Mouse (Mus musculus): ENCODE results near the gene Fcmr. TPM values are rescaled to one million over a fixed set of nuclear protein-coding genes. Genes with fewer than 3 reads are reported as not detected.
A peak's percentile ranks its signal among the peaks of the same experiment; 100 is the strongest.

The Fcmr gene
- polyA plus RNA-seq, 1 experiment = not detected

DNA sequence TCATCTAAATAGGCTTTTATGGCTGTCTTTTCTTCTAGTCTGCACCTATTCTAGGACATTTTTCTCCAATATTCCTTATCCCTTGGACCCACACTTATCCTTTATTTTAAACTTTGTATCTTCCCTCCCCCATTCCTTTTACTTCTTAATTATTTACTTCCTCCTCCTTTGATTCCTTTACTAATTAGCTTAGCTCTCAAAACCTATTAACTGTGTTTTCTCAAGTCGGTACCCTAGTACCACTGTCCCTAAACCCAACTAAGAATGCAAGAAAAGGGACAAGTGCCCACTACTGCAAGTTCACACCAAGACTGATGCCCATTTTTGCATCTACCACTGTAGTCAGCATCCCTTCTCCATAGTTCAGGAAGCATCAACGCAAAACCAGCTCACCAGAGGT, 9.7 kb upstream of the Fcmr start:
- Histone ChIP-seq H3K9me3 (no peaks in the 10 kb centered on the region), H3K4me1 (peaks cover 2% of the 10 kb centered on the region), H3K27me3 (replicated peaks) (peaks cover 10% of the 10 kb centered on the region), H3K4me3 (replicated peaks) (no peak overlapping the region), H3K36me3 (replicated peaks; ENCODE audit: low read length) (no peaks in the 10 kb centered on the region)
- no peak for TF ChIP-seq GATA1 (IDR thresholded peaks at IDR 0.05; ENCODE audit: borderline replicate concordance, low read length)
- no peak for TF ChIP-seq FLI1 (IDR thresholded peaks at IDR 0.05; ENCODE audit: low read length)

DNA sequence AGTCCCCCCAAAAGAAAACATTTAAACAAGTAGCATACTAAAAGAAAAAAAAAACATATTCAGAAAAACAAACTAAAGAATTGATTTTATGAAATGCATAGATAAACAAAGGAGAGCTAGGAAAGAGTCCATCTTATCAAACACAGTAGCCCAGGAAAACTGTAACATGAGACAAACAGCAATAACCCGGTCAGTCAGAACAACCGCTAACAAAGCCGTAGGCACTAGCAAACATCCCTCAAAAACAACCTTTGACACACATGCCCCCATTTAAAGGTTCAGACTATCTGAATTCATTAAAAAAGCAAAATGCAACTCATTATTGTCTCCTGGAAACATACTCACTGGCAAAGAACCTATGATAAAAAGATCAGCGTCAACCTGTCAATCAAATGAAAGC, 8.0 kb upstream of the Fcmr start:
- Histone ChIP-seq H3K36me3 (replicated peaks; ENCODE audit: low read length) (no peaks in the 10 kb centered on the region), H3K27me3 (replicated peaks) (peaks cover 9% of the 10 kb centered on the region), H3K9me3 (no peaks in the 10 kb centered on the region), H3K4me1 (no peaks in the 10 kb centered on the region), H3K4me3 (replicated peaks) (no peak overlapping the region)
- no peak for TF ChIP-seq FLI1 (IDR thresholded peaks at IDR 0.05; ENCODE audit: low read length)
- TF ChIP-seq GATA1 (IDR thresholded peaks at IDR 0.05; ENCODE audit: borderline replicate concordance, low read length) = no peak

DNA sequence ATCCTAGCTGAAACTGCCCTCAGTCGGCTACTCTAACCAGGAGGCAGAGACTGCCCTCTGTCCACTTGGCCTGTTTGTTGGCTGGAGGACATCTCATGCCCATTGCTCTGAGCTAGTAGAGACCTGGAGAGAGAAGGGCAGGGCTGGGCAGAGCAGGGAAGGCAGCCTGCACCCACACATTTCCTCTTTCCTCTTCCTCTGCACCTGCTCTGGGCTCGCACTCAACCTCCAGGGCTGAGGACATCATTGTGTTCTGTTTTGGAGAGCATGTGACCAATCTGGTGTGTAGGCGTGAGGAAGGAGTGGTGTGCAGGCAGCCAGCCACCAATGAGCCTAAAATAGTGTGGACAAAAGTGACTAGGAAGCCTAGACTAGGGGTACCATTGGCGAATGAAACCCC, 1.2 kb upstream of the Fcmr start:
- peaks cover 5% of the 10 kb centered on the region for H3K4me1 ChIP-seq
- peaks cover 6% of the 10 kb centered on the region for H3K27me3 ChIP-seq (replicated peaks)
- peak overlapping the region; percentile 33 for H3K4me3 ChIP-seq (replicated peaks)
- 0 out of 2 replicates have a peak, but pooled peaks cover 5% of the 10 kb centered on the region for H3K9me3 ChIP-seq
- no peaks in the 10 kb centered on the region for H3K36me3 ChIP-seq (replicated peaks; ENCODE audit: low read length)
- TF ChIP-seq FLI1 (IDR thresholded peaks at IDR 0.05; ENCODE audit: low read length) (no peak), GATA1 (IDR thresholded peaks at IDR 0.05; ENCODE audit: borderline replicate concordance, low read length) (no peak)

DNA sequence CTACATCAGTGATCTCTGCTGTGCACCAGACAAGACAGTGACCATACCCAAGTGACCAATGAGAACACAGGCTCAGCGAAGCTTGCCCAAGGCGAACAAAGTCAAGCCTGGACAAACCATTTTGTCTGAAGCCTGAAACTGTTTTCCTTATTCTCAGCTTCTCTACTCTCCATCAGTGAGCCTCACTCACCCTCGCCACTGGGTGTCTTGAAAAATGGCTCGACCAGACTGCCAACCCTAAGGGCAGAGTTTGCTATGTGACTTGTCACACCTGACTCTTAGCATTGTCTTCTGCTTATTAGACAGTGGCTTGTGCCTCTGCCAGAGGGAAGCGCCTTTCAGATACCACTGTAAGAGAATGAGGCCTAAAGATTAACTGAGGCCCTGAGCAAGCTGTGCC, 728 bp upstream of the Fcmr start:
- no peak for TF ChIP-seq FLI1 (IDR thresholded peaks at IDR 0.05; ENCODE audit: low read length)
- no peak for TF ChIP-seq GATA1 (IDR thresholded peaks at IDR 0.05; ENCODE audit: borderline replicate concordance, low read length)
- Histone ChIP-seq H3K4me3 (replicated peaks) (no peak overlapping the region), H3K9me3 (0 out of 2 replicates have a peak, but pooled peaks cover 5% of the 10 kb centered on the region), H3K36me3 (replicated peaks; ENCODE audit: low read length) (no peaks in the 10 kb centered on the region), H3K27me3 (replicated peaks) (peaks cover 6% of the 10 kb centered on the region), H3K4me1 (peaks cover 5% of the 10 kb centered on the region)

DNA sequence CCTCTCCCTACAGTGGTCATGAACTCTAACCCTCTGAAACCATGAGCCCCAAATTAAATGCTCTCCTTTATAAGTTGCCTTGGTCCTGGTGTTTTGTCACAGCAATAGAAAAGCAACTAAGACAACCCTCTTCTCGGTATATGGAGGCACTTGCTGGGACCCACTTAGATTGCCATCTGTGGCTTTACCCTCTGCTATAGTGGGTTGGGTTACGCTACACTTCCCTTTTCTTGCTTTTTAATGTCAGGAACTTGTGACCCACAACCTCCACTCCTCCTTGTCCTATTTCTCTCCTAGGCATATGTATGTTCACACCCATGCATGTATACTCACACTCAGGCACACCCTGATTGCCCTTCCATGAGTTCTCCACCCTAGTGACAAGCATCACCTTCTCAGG, 7.4 kb downstream of the Fcmr start:
- Histone ChIP-seq H3K36me3 (replicated peaks; ENCODE audit: low read length) (no peaks in the 10 kb centered on the region), H3K4me1 (peaks cover 5% of the 10 kb centered on the region), H3K27me3 (replicated peaks) (peaks cover 27% of the 10 kb centered on the region), H3K4me3 (replicated peaks) (no peak overlapping the region), H3K9me3 (0 out of 2 replicates have a peak, but pooled peaks cover 5% of the 10 kb centered on the region)
- no peak for TF ChIP-seq FLI1 (IDR thresholded peaks at IDR 0.05; ENCODE audit: low read length)
- TF ChIP-seq GATA1 (IDR thresholded peaks at IDR 0.05; ENCODE audit: borderline replicate concordance, low read length) = no peak

DNA sequence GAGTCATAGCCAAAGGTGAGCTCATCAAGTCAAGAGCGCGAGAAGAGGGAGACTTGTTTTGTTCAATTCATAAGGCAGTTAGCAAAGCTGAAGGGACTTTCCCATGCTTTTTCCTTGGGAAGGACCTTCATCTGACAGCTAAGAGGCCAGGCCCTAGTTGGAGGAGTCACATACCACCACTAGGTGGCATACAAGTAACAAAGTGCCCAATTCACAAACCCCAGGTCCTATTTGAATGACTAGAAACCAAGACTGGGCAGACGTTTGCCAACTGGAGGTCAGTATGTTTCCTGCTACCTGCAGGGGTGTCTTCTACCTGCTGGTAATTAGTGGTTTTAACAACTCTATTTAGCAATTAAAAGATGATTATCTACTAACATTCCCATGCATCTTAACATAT, 9.7 kb downstream of the Fcmr start:
- Histone ChIP-seq H3K4me1 (peaks cover 15% of the 10 kb centered on the region), H3K36me3 (replicated peaks; ENCODE audit: low read length) (no peaks in the 10 kb centered on the region), H3K27me3 (replicated peaks) (peaks cover 45% of the 10 kb centered on the region), H3K4me3 (replicated peaks) (no peak overlapping the region), H3K9me3 (0 out of 2 replicates have a peak, but pooled peaks cover 5% of the 10 kb centered on the region)
- no peak for TF ChIP-seq GATA1 (IDR thresholded peaks at IDR 0.05; ENCODE audit: borderline replicate concordance, low read length)
- TF ChIP-seq FLI1 (IDR thresholded peaks at IDR 0.05; ENCODE audit: low read length) = no peak

DNA sequence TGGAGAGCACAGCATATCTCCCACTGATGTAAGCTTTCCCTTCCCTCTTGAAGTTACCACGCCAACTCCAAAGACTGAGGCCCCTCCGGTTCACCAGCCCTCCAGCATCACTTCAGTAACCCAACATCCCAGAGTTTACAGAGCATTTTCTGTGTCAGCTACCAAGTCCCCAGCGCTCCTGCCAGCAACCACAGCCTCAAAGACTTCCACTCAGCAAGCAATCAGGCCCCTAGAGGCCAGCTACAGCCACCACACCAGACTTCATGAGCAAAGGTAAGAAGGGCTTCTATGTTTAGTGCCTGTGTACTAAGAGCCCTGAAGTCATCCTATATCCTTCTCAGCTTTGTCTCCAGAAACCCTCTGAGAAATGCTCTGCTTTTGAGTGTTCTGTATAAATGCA, 10.4 kb downstream of the Fcmr start:
- H3K9me3 ChIP-seq = 0 out of 2 replicates have a peak, but pooled peaks cover 5% of the 10 kb centered on the region
- peaks cover 49% of the 10 kb centered on the region for H3K27me3 ChIP-seq (replicated peaks)
- no peaks in the 10 kb centered on the region for H3K36me3 ChIP-seq (replicated peaks; ENCODE audit: low read length)
- peaks cover 15% of the 10 kb centered on the region for H3K4me1 ChIP-seq
- no peak overlapping the region for H3K4me3 ChIP-seq (replicated peaks)
- TF ChIP-seq GATA1 (IDR thresholded peaks at IDR 0.05; ENCODE audit: borderline replicate concordance, low read length) = no peak
- TF ChIP-seq FLI1 (IDR thresholded peaks at IDR 0.05; ENCODE audit: low read length) = no peak

DNA sequence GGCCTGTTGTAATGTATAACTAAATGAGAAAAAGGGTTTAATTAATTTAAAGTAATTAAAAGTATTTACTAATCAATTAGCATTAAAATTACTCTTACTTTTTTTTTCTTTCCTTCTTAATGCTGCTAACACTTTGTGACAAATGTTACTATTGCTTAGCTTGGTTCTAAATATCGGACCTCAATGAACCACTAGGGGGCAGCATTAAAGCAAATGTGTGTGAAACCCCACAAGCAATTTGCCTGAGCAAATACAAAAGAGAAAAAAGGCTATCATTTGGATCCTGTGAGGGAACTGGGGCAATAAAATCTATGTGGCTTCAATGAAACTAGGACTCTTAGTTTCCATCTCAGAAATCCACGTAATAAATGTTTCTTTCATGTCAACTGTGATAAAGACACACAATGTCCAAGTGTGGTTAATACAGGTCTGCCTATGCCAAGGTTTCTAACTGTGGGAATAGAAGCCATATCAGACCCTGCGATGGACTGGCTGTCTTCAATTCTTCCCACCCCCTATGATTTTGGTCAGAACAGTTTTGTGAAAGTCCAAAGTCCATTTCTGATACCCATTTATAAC, 11.6 kb downstream of the Fcmr start:
- Histone ChIP-seq H3K9me3 (0 out of 2 replicates have a peak, but pooled peaks cover 5% of the 10 kb centered on the region), H3K4me1 (peaks cover 15% of the 10 kb centered on the region), H3K36me3 (replicated peaks; ENCODE audit: low read length) (no peaks in the 10 kb centered on the region), H3K27me3 (replicated peaks) (peaks cover 60% of the 10 kb centered on the region), H3K4me3 (replicated peaks) (no peak overlapping the region)
- TF ChIP-seq FLI1 (IDR thresholded peaks at IDR 0.05; ENCODE audit: low read length) (no peak), GATA1 (IDR thresholded peaks at IDR 0.05; ENCODE audit: borderline replicate concordance, low read length) (no peak)

DNA sequence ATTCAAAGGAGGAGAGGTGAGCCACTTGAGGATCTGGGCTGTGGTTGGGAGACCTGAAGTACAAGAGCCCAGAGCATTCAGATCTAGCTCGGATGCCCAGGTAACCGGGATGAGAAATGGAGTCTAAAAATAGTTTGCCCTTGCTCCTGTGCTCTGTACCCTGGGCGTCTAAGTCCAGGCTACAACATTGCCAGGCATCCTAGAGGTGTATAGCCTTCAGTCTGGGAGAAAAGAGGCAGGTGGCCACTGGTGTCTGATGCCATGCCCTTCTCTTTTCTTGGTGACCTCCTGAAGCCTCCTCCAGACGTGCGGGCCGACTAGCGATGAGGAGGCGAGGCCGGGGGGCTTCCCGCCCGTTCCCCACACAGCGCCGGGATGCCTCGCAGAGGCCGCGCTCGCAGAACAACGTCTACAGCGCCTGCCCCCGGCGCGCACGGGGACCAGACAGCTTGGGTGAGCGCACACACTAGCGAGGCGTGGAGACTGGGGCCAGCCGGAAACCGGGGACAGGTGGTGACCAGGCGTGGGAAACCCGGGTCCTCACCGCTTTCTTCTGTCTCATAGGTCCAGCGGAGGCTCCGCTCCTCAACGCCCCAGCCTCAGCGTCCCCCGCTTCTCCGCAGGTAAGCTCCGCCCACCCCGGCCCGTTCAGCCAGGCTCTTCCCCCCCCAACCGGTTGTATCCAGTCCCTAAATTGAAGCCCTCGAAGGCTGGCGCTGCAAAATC, 12.6 kb downstream of the Fcmr start:
- peaks cover 15% of the 10 kb centered on the region for H3K4me1 ChIP-seq
- no peaks in the 10 kb centered on the region for H3K9me3 ChIP-seq
- TF ChIP-seq GATA1 (IDR thresholded peaks at IDR 0.05; ENCODE audit: borderline replicate concordance, low read length) (no peak), FLI1 (IDR thresholded peaks at IDR 0.05; ENCODE audit: low read length) (no peak)
- H3K36me3 ChIP-seq (replicated peaks; ENCODE audit: low read length) = no peaks in the 10 kb centered on the region
- peaks cover 63% of the 10 kb centered on the region for H3K27me3 ChIP-seq (replicated peaks)
- peak overlapping the region; percentile 88 for H3K4me3 ChIP-seq (replicated peaks)

DNA sequence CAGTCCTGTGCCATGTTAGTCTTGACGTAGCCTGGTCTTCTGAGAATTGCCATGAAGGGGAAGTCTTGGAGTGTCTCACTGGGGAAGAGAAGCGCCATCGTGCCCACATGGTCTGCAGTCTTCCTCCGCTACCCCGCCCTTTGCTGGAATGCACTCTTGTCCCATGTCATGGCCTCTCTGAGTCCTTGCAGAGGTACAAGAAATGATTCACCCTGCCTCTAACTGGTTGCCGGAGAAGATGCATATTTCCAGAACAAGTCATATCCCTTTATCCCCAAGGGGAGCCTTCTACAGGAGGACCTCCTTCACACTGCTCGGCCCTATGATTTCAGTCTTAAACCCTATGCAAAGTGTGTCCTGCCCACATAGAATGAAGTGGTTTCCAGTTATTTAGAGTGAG, 14.5 kb downstream of the Fcmr start:
- Histone ChIP-seq H3K4me1 (peaks cover 15% of the 10 kb centered on the region), H3K9me3 (no peaks in the 10 kb centered on the region), H3K4me3 (replicated peaks) (no peak overlapping the region), H3K27me3 (replicated peaks) (peaks cover 72% of the 10 kb centered on the region), H3K36me3 (replicated peaks; ENCODE audit: low read length) (no peaks in the 10 kb centered on the region)
- TF ChIP-seq FLI1 (IDR thresholded peaks at IDR 0.05; ENCODE audit: low read length) (no peak), GATA1 (IDR thresholded peaks at IDR 0.05; ENCODE audit: borderline replicate concordance, low read length) (no peak)

Data from megakaryocyte, embryonic 14.5 days (primary cell).